Mouse (Mus musculus): ENCODE data around the gene Lipt2.

Lipt2 gene

GRCm38 (mm10) chr7:100159105-100159841 is at the start of gene Lipt2:
Gene Lipt2, plus strand, starts transcription at chr7:100159277.
- DNase-seq (ENCODE audit: low spot score in 2 of 2): peak; percentile 89 to 94

DNA sequence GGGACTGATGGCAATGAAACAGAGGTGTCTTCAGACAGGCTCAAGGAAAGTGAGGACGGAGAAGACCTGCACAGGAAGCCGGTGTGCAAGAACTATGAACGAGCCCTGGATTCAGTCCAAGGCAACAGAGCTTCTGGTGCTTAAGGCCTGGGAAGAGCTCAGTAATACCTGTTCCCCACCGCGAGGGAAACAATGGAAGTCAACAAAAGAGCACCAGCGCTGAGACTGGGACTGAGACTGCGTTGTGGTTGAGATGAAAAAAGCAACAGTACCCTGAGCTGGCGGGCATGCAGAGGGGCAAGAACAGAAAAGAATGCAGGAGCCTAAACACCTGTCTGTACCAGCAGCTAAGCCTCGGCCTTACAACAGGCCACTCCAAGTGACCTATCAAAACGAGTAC is 47.6 kb upstream of the Lipt2 start:
- DNase-seq (ENCODE audit: low spot score in 2 of 2): no peak

- no peak for DNase-seq (ENCODE audit: low spot score in 2 of 2)
Observed at GRCm38 (mm10) chr7:100113821-100114220, 45.3 kb upstream of the Lipt2 start.

DNA sequence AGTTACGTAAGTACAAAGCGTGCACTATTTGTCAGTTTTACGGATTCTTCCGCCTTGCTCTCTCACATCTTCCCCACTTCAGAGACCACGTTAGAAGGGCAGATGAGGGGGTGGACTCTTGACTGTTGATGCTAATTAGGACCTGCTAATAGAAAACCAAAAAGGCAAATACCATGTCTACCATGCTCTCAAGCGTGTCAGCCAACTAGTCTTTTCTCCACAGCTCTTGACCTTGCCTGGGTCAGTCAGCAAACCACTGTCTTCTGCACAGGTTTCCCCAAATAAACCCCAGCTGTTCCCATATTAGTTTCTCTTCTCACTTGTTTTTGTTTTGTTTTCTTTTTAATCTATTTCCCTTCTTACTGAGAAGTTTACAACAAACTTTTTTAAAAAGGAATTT is 44.8 kb upstream of the Lipt2 start:
- DNase-seq (ENCODE audit: low spot score in 2 of 2): no peak

- DNase-seq (ENCODE audit: low spot score in 2 of 2): no peak
Observed at GRCm38 (mm10) chr7:100120791-100121261, 38.3 kb upstream of the Lipt2 start.

GRCm38 (mm10) chr7:100121376-100121789 is 37.7 kb upstream of the Lipt2 start, which contains the start of gene Pold3:
Gene Pold3, minus strand, starts transcription at chr7:100121565.
- peak; percentile 99 to 100 for DNase-seq (ENCODE audit: low spot score in 2 of 2)

- DNase-seq (ENCODE audit: low spot score in 2 of 2): peak in 1 of 2 experiments; percentile 35
Observed at GRCm38 (mm10) chr7:100123486-100123885, 35.6 kb upstream of the Lipt2 start.

DNA sequence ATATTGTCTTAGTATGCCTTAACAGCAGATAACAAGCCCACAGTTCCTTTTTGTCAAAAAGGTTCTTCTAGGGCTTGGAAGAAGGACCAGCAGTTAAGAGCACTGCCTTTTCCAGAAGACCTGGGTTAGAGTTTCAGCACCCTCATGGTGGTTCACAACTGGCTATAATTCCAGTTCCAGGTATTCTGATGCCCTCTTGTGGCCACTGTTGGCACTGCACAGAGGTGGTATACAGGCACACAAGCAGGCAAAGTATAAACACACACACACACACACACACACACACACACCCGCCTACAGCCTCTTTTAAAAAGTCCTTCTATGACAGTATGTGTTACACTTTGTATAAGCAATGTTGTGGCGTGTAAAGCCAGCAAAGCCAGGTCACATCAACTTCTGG is 34.9 kb upstream of the Lipt2 start:
- no peak for DNase-seq (ENCODE audit: low spot score in 2 of 2)

GRCm38 (mm10) chr7:100125166-100125565 is 33.9 kb upstream of the Lipt2 start:
- no peak for DNase-seq (ENCODE audit: low spot score in 2 of 2)

DNA sequence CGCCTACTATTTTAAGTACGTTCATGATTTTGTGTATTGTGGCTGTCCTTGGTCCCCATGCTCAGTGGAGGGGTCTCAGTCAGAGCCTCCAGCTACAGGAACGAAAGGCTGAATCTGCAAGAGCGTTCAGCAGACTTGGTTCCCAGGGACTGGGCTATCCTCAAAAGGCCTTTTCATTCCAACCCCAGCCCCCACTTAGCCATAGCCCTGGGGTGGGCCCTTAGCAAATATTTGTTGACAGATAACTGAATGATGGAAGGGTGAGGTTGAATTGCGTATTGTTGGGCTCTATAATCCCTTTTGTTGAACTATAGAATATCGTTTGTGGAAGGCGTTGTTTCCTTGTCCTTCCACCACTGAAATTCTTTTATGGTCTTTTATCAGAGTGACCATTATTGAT is 32.6 kb upstream of the Lipt2 start:
- no peak for DNase-seq (ENCODE audit: low spot score in 2 of 2)

DNA sequence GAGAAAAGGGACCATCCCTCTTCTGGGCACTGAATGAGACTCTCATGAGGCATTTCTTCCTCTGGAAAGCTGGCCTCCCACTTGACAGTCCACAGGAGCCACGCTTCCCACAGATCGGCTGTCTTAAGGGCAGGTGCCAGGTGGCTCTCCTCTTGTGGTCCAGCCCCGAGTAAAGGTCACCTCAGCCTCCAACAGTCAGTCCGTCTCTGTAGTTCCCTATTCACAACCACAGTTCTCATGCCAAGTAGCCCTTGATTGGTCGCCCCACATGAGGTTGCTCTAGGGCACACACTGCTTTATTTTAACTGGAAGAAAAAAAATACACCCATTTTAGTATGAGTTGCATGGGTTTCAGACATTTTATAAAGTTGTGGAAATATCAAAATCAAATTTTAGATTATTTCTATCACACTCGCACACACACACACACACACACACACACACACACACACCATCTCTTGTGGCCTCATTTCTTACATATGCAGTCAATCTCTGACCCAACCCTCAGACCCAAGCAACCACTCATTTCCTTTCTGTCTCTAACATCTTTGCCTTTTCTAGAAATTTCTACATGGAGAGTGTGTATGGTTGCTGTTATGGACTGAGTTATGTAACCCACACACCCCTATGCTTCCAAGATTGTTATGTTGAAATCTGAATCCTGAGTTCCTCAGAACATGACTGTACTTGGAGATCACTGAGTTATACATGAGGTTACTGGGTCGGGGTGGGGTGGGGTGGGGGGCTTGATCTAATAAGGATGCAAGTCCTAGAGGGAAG is 30.6 kb upstream of the Lipt2 start:
- no peak for DNase-seq (ENCODE audit: low spot score in 2 of 2)

- DNase-seq (ENCODE audit: low spot score in 2 of 2): no peak
Observed at GRCm38 (mm10) chr7:100130592-100130991, 28.5 kb upstream of the Lipt2 start.

- DNase-seq (ENCODE audit: low spot score in 2 of 2): no peak
Observed at GRCm38 (mm10) chr7:100132379-100132778, 26.7 kb upstream of the Lipt2 start.

GRCm38 (mm10) chr7:100137038-100137437 is 22.0 kb upstream of the Lipt2 start:
- DNase-seq (ENCODE audit: low spot score in 2 of 2): no peak

DNA sequence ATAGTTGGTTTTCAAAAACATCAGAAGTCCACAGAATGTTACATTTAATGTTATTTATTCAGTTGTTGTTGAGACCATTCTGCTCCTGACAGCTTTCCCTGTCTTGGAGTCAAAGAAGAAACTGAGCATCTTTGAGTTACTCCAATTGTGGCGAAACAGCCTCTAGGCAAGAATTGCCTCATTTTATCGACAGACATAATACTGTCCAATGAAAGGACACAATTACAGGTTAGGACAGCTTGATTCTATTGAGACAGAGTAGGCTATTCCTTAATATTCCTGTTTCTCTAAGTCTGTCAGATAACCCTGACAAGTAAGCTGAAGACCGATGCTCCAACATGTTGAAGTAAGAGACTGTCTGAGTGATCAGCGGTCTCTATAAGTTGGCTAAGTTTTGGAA is 21.0 kb upstream of the Lipt2 start:
- DNase-seq (ENCODE audit: low spot score in 2 of 2): no peak

DNA sequence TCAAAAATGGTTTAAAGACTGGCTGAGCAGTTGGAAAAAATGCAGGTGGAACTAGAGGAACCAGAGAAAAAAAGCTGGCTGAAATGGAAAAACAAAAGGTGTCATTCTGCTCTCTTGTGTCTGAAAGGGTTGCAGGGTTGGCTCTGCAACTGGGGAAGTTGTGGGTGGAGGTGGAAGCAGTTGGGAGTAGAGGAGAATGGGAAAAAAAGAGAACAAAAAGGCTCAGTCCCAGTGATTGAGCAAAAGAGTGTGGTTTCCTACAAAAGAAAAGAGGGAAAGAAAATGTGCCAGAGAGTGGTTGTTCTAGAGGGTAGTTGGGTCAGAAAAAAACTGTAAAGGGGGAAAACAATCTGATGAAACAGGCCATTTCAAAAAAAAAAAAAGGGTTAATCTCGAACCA is 18.5 kb upstream of the Lipt2 start:
- no peak for DNase-seq (ENCODE audit: low spot score in 2 of 2)

- no peak for DNase-seq (ENCODE audit: low spot score in 2 of 2)
Observed at GRCm38 (mm10) chr7:100148586-100148985, 10.5 kb upstream of the Lipt2 start.

GRCm38 (mm10) chr7:100150086-100150485 is 9.0 kb upstream of the Lipt2 start:
- no peak for DNase-seq (ENCODE audit: low spot score in 2 of 2)

GRCm38 (mm10) chr7:100150626-100151025 is 8.5 kb upstream of the Lipt2 start:
- no peak for DNase-seq (ENCODE audit: low spot score in 2 of 2)

DNA sequence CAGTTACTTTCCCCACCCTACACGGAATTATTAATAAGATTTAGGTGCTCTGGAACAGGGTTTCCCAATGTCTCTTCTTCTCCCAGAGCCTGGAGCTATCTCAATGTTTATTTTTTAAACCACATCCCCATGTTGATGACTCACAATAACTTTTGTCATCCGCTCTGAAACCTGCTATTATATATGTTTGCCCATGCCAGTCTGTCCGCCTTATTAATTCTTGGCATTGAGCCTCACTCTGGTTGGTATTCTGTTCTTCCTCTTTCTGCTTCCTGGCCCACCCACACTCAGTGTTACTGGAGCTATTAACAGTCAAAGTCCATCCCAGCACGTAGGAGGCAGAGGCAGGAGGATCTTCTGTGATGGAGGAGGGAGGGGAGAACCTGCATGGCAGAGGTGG is 1.4 kb upstream of the Lipt2 start:
- no peak for DNase-seq (ENCODE audit: low spot score in 2 of 2)

- no peak for DNase-seq (ENCODE audit: low spot score in 2 of 2)
Observed at GRCm38 (mm10) chr7:100160006-100160405, 929 bp downstream of the Lipt2 start.

- DNase-seq (ENCODE audit: low spot score in 2 of 2): no peak
Observed at GRCm38 (mm10) chr7:100163506-100163905, 4.4 kb downstream of the Lipt2 start.

GRCm38 (mm10) chr7:100168654-100169053 is 9.6 kb downstream of the Lipt2 start:
- DNase-seq (ENCODE audit: low spot score in 2 of 2): no peak
